Mouse (Mus musculus) v-Abl transformed pro-B cells (cell line): ENCODE results near the gene Itprid2.
"Not testable (repeated sequence)": the region's sequence is repeated elsewhere in the genome, so short reads cannot be mapped to it uniquely, and the experiment has no call there.

Source experiments
- in situ Hi-C, 2 experiments: fragments of 400-800 bp; cut with MboI; formaldehyde crosslinking; loops; one replicate each; pipeline ENCODE4 v1.15.1; 2025; ENCODE audit not compliant: unreplicated experiment in 2 of 2

Gene Itprid2

GRCm38 (mm10) chr2:79634528-79635400 lies at the start of gene Itprid2:
Itprid2 (plus strand) TSS chr2:79635352.
- in situ Hi-C loops: loop anchor here (5.0 to 25.0 kb wide), 9 partner anchors 110 to 1690 kb away; partner anchors contain the start of genes Cwc22 (in 1 of the 2), Dnajc10 (in 1 of the 2), Dusp19 (in 1 of the 2) and Nup35 (in 1 of the 2)

- in situ Hi-C loops: no loop called here
Observed at GRCm38 (mm10) chr2:79596177-79596576, 39.0 kb upstream of the Itprid2 start.

- in situ Hi-C loops: no loop called here
Observed at GRCm38 (mm10) chr2:79597090-79597489, 38.1 kb upstream of the Itprid2 start.

GRCm38 (mm10) chr2:79601109-79601508 lies 34.0 kb upstream of the Itprid2 start:
- in situ Hi-C loops: not testable (repeated sequence)

- in situ Hi-C loops: no loop called here
Observed at GRCm38 (mm10) chr2:79601691-79602116, 33.4 kb upstream of the Itprid2 start.

GRCm38 (mm10) chr2:79602306-79602705 lies 32.8 kb upstream of the Itprid2 start:
- in situ Hi-C loops: no loop called here

- in situ Hi-C loops: no loop called here
Observed at GRCm38 (mm10) chr2:79603363-79603762, 31.8 kb upstream of the Itprid2 start.

- in situ Hi-C loops: no loop called here
Observed at GRCm38 (mm10) chr2:79606033-79606432, 29.1 kb upstream of the Itprid2 start.

GRCm38 (mm10) chr2:79607181-79607580 lies 28.0 kb upstream of the Itprid2 start:
- in situ Hi-C loops: no loop called here

- in situ Hi-C loops: no loop called here
Observed at GRCm38 (mm10) chr2:79608301-79609074, 26.7 kb upstream of the Itprid2 start.

GRCm38 (mm10) chr2:79610894-79611293 lies 24.3 kb upstream of the Itprid2 start:
- in situ Hi-C loops: no loop called here

- in situ Hi-C loops: no loop called here
Observed at GRCm38 (mm10) chr2:79618145-79618544, 17.0 kb upstream of the Itprid2 start.

- in situ Hi-C loops: no loop called here
Observed at GRCm38 (mm10) chr2:79618614-79619568, 16.3 kb upstream of the Itprid2 start.

- in situ Hi-C loops: no loop called here
Observed at GRCm38 (mm10) chr2:79623256-79623655, 11.9 kb upstream of the Itprid2 start.

- in situ Hi-C loops: loop anchor here (25.0 kb wide), 3 partner anchors 690 to 985 kb away; partner anchors contain the start of genes Dusp19 (in 1 of the 2), Nup35 (in 1 of the 2) and Ube2e3 (in 1 of the 2)
Observed at GRCm38 (mm10) chr2:79627624-79628023, 7.5 kb upstream of the Itprid2 start.

- in situ Hi-C loops: loop anchor here (5.0 to 25.0 kb wide), 9 partner anchors 115 to 1685 kb away; partner anchors contain the start of genes Cwc22 (in 1 of the 2), Dnajc10 (in 1 of the 2), Dusp19 (in 1 of the 2) and Nup35 (in 1 of the 2)
Observed at GRCm38 (mm10) chr2:79630231-79630630, 4.9 kb upstream of the Itprid2 start.

- in situ Hi-C loops: loop anchor here (10.0 to 25.0 kb wide), 8 partner anchors 109 to 1691 kb away; partner anchors contain the start of genes Cwc22 (in 1 of the 2), Dnajc10 (in 1 of the 2), Dusp19 (in 1 of the 2) and Nup35 (in 1 of the 2)
Observed at GRCm38 (mm10) chr2:79635426-79636291, 507 bp downstream of the Itprid2 start.

- in situ Hi-C loops: loop anchor here (10.0 to 25.0 kb wide), 8 partner anchors 106 to 1694 kb away; partner anchors contain the start of genes Cwc22 (in 1 of the 2), Dnajc10 (in 1 of the 2), Dusp19 (in 1 of the 2) and Nup35 (in 1 of the 2)
Observed at GRCm38 (mm10) chr2:79638924-79639323, 3.8 kb downstream of the Itprid2 start.
